Mouse (Mus musculus): ENCODE data around the gene Agps.

Gene Agps

GRCm38 (mm10) chr2:75828931-75829610 is 2.9 kb upstream of the Agps start:
- peak; percentile 46 for DNase-seq (ENCODE audit: low read depth, low spot score)

GRCm38 (mm10) chr2:75830233-75830632 is 1.7 kb upstream of the Agps start:
- no peak for DNase-seq (ENCODE audit: low read depth, low spot score)

GRCm38 (mm10) chr2:75832781-75833180 is 804 bp downstream of the Agps start:
- no peak for DNase-seq (ENCODE audit: low read depth, low spot score)

GRCm38 (mm10) chr2:75834492-75834891 is 2.5 kb downstream of the Agps start:
- DNase-seq (ENCODE audit: low read depth, low spot score), result no peak

GRCm38 (mm10) chr2:75842302-75842701 is 10.3 kb downstream of the Agps start:
- DNase-seq (ENCODE audit: low read depth, low spot score), result no peak

GRCm38 (mm10) chr2:75847708-75848107 is 15.7 kb downstream of the Agps start:
- no peak for DNase-seq (ENCODE audit: low read depth, low spot score)

- DNase-seq (ENCODE audit: low read depth, low spot score), result no peak
These were observed 20.5 kb downstream of the Agps start for GRCm38 (mm10) chr2:75852483-75852882.

- DNase-seq (ENCODE audit: low read depth, low spot score), result no peak
These were observed 22.2 kb downstream of the Agps start for GRCm38 (mm10) chr2:75854136-75854535.

- DNase-seq (ENCODE audit: low read depth, low spot score), result no peak
These were observed 29.1 kb downstream of the Agps start for GRCm38 (mm10) chr2:75861115-75861514.

- DNase-seq (ENCODE audit: low read depth, low spot score), result no peak
These were observed 37.6 kb downstream of the Agps start for GRCm38 (mm10) chr2:75869604-75870003.

- no peak for DNase-seq (ENCODE audit: low read depth, low spot score)
These were observed 42.1 kb downstream of the Agps start for GRCm38 (mm10) chr2:75874008-75874559.

- peak; percentile 9 for DNase-seq (ENCODE audit: low read depth, low spot score)
These were observed 47.8 kb downstream of the Agps start for GRCm38 (mm10) chr2:75879791-75880190.

- peak; percentile 12 for DNase-seq (ENCODE audit: low read depth, low spot score)
These were observed 51.6 kb downstream of the Agps start for GRCm38 (mm10) chr2:75883543-75883942.

GRCm38 (mm10) chr2:75891981-75892380 is 60.0 kb downstream of the Agps start:
- DNase-seq (ENCODE audit: low read depth, low spot score), result no peak

- DNase-seq (ENCODE audit: low read depth, low spot score), result no peak
These were observed 63.7 kb downstream of the Agps start for GRCm38 (mm10) chr2:75895711-75896110.

- no peak for DNase-seq (ENCODE audit: low read depth, low spot score)
These were observed 68.3 kb downstream of the Agps start for GRCm38 (mm10) chr2:75900281-75900680.

- no peak for DNase-seq (ENCODE audit: low read depth, low spot score)
These were observed 69.9 kb downstream of the Agps start for GRCm38 (mm10) chr2:75901869-75902268.

GRCm38 (mm10) chr2:75907142-75907541 is 75.2 kb downstream of the Agps start:
- DNase-seq (ENCODE audit: low read depth, low spot score), result no peak

GRCm38 (mm10) chr2:75915040-75915439 is 83.1 kb downstream of the Agps start:
- no peak for DNase-seq (ENCODE audit: low read depth, low spot score)

- no peak for DNase-seq (ENCODE audit: low read depth, low spot score)
These were observed 91.9 kb downstream of the Agps start for GRCm38 (mm10) chr2:75923807-75924340.

GRCm38 (mm10) chr2:75926061-75926460 is 94.1 kb downstream of the Agps start:
- DNase-seq (ENCODE audit: low read depth, low spot score), result no peak

- DNase-seq (ENCODE audit: low read depth, low spot score), result no peak
These were observed 96.0 kb downstream of the Agps start for GRCm38 (mm10) chr2:75928011-75928410.

GRCm38 (mm10) chr2:75929141-75929540 is 97.2 kb downstream of the Agps start:
- DNase-seq (ENCODE audit: low read depth, low spot score), result no peak
